Mouse (Mus musculus) neutrophil, adult 5-6 weeks (primary cell): ENCODE measurements at regions not wholly inside any gene's neighbourhood (a gene's known extent, or its start where the extent isn't known, plus 50 kb on each side); places are given as distances from the start of the nearest gene placed in this dataset.

Experiments used
- ATAC-seq: fragments of 151-379, 151-347 bp; 2 replicates; pipeline ENCODE4 v1.8.0; 2017; ENCODE audit warnings: mild to moderate bottlenecking, moderate TSS enrichment; ENCODE audit not compliant: insufficient number of reproducible peaks, poor library complexity, low FRiP score, severe bottlenecking; ENCODE audit errors: extremely low read depth

DNA sequence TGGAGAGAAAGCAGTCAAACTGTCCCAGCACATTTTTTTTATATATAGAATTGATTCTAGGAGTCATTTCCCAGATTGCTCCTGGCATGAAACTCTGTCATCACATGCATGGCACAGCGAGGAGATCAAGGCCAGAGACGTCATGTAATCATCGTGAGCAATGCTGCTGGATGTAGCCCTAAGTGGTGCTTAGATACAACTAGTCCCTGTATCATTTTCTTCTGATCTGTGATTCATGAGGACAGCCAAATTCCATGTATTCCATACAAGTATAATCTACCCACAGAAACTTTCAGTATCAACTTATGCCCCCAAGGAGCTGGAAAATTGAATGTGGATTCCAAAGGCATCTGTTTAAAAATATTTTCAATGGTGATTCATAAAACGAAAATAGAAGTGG, 87.6 kb upstream of the Prr30 start:
- ATAC-seq, result no peak

DNA sequence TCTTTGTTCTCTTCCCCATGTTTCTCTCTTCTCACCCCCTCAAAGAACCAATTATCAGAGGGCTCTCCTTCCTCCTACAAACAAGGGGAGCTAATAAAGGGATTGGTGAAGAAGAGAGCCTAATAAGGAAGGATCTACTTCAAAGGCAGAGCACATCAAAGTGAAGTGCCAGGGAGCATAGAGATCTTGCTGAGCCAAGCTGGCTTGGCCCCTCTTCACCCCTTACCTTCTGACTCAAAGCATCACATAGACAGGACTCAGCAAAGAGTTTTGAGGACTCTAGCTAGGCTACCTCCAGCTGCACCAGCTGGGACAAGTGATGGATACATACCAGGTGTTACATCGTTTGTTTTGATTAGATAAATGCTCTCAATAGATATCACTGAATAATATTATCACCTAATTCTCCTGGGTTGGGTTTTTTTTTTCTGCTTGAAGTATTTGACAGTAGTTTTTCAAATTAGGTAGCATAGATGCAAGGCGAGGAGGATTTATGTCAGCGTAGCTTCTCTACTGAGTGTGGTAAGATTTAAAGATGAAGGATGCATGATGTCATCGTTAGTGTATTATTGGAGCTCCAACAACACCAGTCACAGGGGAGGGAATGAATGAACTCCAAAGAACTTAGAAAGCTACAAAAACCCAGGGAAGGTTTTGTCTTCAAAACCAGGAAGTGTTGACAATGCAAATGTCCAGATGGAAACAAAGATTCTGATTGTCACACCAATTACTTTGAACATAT, 69.1 kb upstream of the Prr30 start:
- no peak for ATAC-seq

DNA sequence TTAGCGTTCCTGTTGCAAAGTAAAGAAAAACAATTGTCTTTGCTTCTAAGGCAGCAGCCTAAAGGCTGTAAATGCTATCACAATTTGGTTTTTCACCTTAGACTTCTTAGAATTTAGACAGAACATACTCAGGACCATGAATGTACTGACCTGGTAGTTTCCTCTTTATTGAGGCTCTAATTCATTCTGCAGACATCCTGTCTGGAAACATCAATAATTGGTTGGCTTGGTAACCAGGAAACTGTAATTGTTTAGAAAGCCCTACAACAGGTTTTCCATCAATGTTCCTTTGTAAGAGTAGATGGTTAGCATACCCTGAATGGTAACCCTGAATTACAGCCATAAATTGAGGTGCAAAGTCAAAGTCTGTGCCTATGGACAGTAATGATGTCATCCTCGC, 67.4 kb upstream of the Prr30 start:
- no peak for ATAC-seq
